Mouse (Mus musculus) neural tube, embryonic 11.5 days (tissue): ENCODE measurements around the gene Muc2. TPM values are rescaled to one million over a fixed set of nuclear protein-coding genes. Genes with fewer than 3 reads are reported as not detected.
"Not testable (repeated sequence)": the region's sequence is repeated elsewhere in the genome, so short reads cannot be mapped to it uniquely, and the experiment has no call there.

Experiments
- ATAC-seq: fragments of 200-750 bp; cut with Nextera tagmentation; 2 replicates; pipeline ENCODE4 v1.8.0; 2017; ENCODE audit warnings: moderate number of reproducible peaks, mild to moderate bottlenecking, moderate TSS enrichment, moderate library complexity; ENCODE audit not compliant: insufficient read depth, low FRiP score, low TSS enrichment
- DNase-seq: peaks from one replicate; pipeline ENCODE4 v3.0.0-alpha.2; 2015; ENCODE audit warnings: low spot score
- H3K27ac ChIP-seq: fragments of 300-500 bp; sonication (generic); 2 replicates; pipeline ENCODE4 v1.5.1; 2014; ENCODE audit warnings: low read depth, mild to moderate bottlenecking, low read length
- H3K27me3 ChIP-seq: fragments of 300-500 bp; sonication (generic); 2 replicates; pipeline ENCODE4 v1.6.1; 2014; ENCODE audit warnings: mild to moderate bottlenecking, low read length, mixed read lengths; ENCODE audit not compliant: control insufficient read depth, insufficient read depth
- H3K36me3 ChIP-seq: fragments of 300-500 bp; sonication (generic); 2 replicates; pipeline ENCODE4 v1.6.1; 2014; ENCODE audit warnings: mild to moderate bottlenecking, low read length, moderate library complexity, mixed read lengths; ENCODE audit not compliant: control insufficient read depth, insufficient read depth
- H3K4me1 ChIP-seq: fragments of 300-500 bp; sonication (generic); 2 replicates; pipeline ENCODE4 v1.6.1; 2014; ENCODE audit warnings: low read length, mixed read lengths; ENCODE audit not compliant: control insufficient read depth, insufficient read depth
- H3K4me2 ChIP-seq: fragments of 300-500 bp; sonication (generic); 2 replicates; pipeline ENCODE4 v1.6.1; 2014; ENCODE audit warnings: low read depth, mild to moderate bottlenecking, moderate library complexity
- H3K4me3 ChIP-seq: fragments of 300-500 bp; sonication (generic); 2 replicates; pipeline ENCODE4 v1.5.1; 2014; ENCODE audit warnings: low read depth, low read length
- H3K9ac ChIP-seq: fragments of 300-500 bp; sonication (generic); 2 replicates; pipeline ENCODE4 v1.6.1; 2014; ENCODE audit warnings: mild to moderate bottlenecking, low read length
- H3K9me3 ChIP-seq: fragments of 300-500 bp; sonication (generic); 2 replicates; pipeline ENCODE4 v1.6.1; 2016; ENCODE audit warnings: low read length; ENCODE audit not compliant: control insufficient read depth
- WGBS: fragments of 180-500 bp; shearing (Covaris S2); extraction: QIAGEN DNeasy Blood & Tissue Kit; methylation state at CpG from one replicate; pipeline ENCODE4 v1.1.7; 2014; 5-methylcytosine and 5-hydroxymethylcytosine counted together
- polyA plus RNA-seq: library from polyadenylated mRNA; unstranded; fragments of >200 nt; fragmentation: Nextera tagmentation; extraction: Ambion mirVana; gene quantifications from 2 replicates; pipeline ENCODE4 v1.2.1, GENCODE M21; 2014

Gene Muc2
- polyA plus RNA-seq, 1 experiment from 2014 or later: 0.54 TPM

DNA sequence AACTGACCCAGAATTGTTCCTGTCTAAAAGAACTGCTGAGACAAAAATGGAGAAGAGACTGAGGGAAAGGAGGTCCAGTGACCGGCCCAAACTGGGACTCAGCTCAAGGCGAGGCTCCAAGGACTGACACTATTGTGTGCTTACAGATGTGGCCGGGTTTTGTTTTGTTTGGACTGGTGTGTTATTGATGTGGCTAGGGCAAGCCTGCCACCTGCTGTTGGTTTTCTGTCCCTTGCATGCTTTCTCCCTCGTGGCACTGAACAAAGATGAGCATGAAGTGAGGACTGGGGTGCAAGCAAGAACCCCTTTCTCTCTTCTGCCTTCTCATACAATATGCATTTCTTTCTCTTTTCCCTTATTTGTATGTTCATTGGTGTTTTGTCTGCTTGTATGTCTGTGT is 23.9 kb upstream of the Muc2 start:
- H3K27me3 ChIP-seq: no peaks in the 10 kb centered on the region
- H3K9me3 ChIP-seq: no peaks in the 10 kb centered on the region
- 22% methylated on average over 4 of the region's 4 CpGs for WGBS
- H3K36me3 ChIP-seq: no peaks in the 10 kb centered on the region
- no peak overlapping the region for H3K4me2 ChIP-seq
- no peak for ATAC-seq
- no peak overlapping the region for H3K4me3 ChIP-seq
- no peak overlapping the region for H3K27ac ChIP-seq
- H3K4me1 ChIP-seq: no peaks in the 10 kb centered on the region
- no peak for DNase-seq
- no peak overlapping the region for H3K9ac ChIP-seq

GRCm38 (mm10) chr7:141669097-141669496 is 21.0 kb upstream of the Muc2 start:
- H3K9ac ChIP-seq, DNase-seq, H3K27ac ChIP-seq, ATAC-seq, H3K4me1 ChIP-seq, H3K4me3 ChIP-seq, H3K36me3 ChIP-seq, H3K9me3 ChIP-seq, H3K4me2 ChIP-seq, H3K27me3 ChIP-seq: not testable (repeated sequence)
- WGBS: 81% methylated on average over 3 of the region's 3 CpGs

DNA sequence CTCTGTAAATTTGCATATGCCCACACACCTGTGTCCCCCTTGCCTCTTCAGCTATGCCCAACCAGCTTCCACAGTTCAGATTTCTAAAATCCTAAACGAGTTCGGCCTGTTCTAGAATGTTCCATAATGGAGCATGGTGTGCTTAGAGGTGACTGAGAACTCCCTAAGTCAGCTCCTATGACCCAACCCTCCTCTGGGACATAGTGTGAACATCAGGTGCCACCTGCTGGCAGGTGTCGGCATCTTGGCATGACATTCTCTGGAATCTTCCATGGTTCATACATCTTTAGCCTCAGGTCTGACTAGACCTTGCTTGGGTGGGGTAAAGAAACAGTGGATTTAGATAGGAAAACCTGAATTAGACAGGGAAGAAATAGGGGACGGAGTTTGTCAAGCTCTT is 19.1 kb upstream of the Muc2 start:
- H3K4me3 ChIP-seq: no peak overlapping the region
- no peaks in the 10 kb centered on the region for H3K27me3 ChIP-seq
- no peak overlapping the region for H3K9ac ChIP-seq
- ATAC-seq (no peak), DNase-seq (no peak)
- H3K9me3 ChIP-seq: no peaks in the 10 kb centered on the region
- WGBS: 88% methylated on average over 4 of the region's 4 CpGs
- H3K36me3 ChIP-seq: no peaks in the 10 kb centered on the region
- no peak overlapping the region for H3K4me2 ChIP-seq
- no peak overlapping the region for H3K27ac ChIP-seq
- no peaks in the 10 kb centered on the region for H3K4me1 ChIP-seq

GRCm38 (mm10) chr7:141671626-141672291 is 18.4 kb upstream of the Muc2 start:
- Histone ChIP-seq H3K4me2 (no peak overlapping the region), H3K4me1 (no peaks in the 10 kb centered on the region), H3K36me3 (no peaks in the 10 kb centered on the region), H3K27me3 (no peaks in the 10 kb centered on the region), H3K9me3 (no peaks in the 10 kb centered on the region), H3K9ac (no peak overlapping the region), H3K27ac (no peak overlapping the region), H3K4me3 (no peak overlapping the region)
- 85% methylated on average over 5 of the region's 5 CpGs for WGBS
- DNase-seq: no peak
- no peak for ATAC-seq

GRCm38 (mm10) chr7:141678922-141679321 is 11.2 kb upstream of the Muc2 start:
- no peaks in the 10 kb centered on the region for H3K4me1 ChIP-seq
- no peak overlapping the region for H3K4me3 ChIP-seq
- H3K36me3 ChIP-seq: no peaks in the 10 kb centered on the region
- WGBS: 86% methylated on average over 4 of the region's 4 CpGs
- ATAC-seq (no peak), DNase-seq (no peak)
- no peaks in the 10 kb centered on the region for H3K27me3 ChIP-seq
- H3K4me2 ChIP-seq: no peak overlapping the region
- H3K9ac ChIP-seq: no peak overlapping the region
- no peaks in the 10 kb centered on the region for H3K9me3 ChIP-seq
- H3K27ac ChIP-seq: no peak overlapping the region

DNA sequence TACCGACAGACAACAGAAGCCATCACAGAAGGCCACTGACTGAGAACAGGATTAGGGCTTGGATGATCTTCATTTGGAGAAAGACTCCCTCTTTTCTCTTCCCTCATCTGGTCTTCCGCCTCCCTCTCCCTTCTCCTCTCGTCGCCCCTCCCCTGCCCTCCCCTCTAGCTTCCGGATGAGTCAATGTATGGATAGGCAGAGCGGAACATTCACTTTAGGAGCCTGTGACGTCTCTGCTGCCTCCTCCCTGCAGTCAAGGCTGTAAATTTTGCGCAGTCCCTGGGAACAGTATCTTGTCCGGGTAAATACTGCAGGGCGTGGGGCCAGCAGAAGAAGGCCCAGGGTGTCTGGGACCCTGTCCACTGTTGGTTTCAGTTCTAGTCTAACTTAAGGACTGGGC is 2.8 kb upstream of the Muc2 start:
- H3K9me3 ChIP-seq: no peaks in the 10 kb centered on the region
- H3K36me3 ChIP-seq: no peaks in the 10 kb centered on the region
- no peak overlapping the region for H3K4me2 ChIP-seq
- no peaks in the 10 kb centered on the region for H3K27me3 ChIP-seq
- ATAC-seq (no peak), DNase-seq (no peak)
- no peaks in the 10 kb centered on the region for H3K4me1 ChIP-seq
- H3K27ac ChIP-seq: no peak overlapping the region
- H3K9ac ChIP-seq: no peak overlapping the region
- WGBS: 56% methylated on average over 10 of the region's 10 CpGs
- no peak overlapping the region for H3K4me3 ChIP-seq

DNA sequence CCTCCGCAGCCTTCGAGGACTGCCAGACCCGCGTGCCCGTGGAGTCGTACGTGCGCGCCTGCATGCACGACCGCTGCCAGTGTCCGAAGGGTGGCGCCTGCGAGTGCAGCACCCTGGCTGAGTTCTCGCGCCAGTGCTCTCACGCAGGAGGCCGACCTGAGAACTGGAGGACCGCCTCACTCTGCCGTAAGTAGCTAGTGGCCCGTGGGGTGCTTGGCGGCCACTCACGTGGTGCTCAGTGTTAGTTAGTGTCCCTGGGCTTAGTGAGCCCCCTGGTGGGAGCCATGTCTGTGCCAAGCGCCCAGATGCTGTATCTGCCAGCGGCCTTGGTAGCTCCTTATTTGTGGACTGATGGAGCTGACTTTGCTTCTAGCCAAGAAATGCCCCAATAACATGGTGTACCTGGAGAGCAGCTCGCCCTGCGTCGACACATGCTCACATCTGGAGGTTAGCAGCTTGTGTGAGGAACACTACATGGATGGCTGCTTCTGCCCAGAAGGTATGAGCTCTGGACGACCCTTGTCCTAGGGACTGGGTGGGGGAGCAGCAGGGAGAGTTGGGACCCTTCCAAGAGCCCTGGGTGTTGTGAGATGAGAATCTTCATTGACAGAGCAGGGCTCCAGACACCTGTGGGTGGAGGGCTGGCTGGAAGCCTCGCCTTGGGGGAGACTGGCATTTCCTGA is 3.6 kb downstream of the Muc2 start:
- Histone ChIP-seq H3K9ac (no peak overlapping the region), H3K36me3 (no peaks in the 10 kb centered on the region), H3K4me2 (peak overlapping the region; percentile 18; the same call in 1 of the 2 replicates), H3K4me1 (no peaks in the 10 kb centered on the region), H3K4me3 (no peak overlapping the region), H3K27me3 (no peaks in the 10 kb centered on the region), H3K9me3 (no peaks in the 10 kb centered on the region), H3K27ac (no peak overlapping the region)
- no peak for ATAC-seq
- 56% methylated on average over 30 of the region's 30 CpGs for WGBS
- DNase-seq: peak; percentile 44

- Histone ChIP-seq H3K4me2 (no peak overlapping the region), H3K4me3 (no peak overlapping the region), H3K27ac (no peak overlapping the region), H3K9ac (no peak overlapping the region), H3K27me3 (no peaks in the 10 kb centered on the region), H3K4me1 (no peaks in the 10 kb centered on the region), H3K36me3 (no peaks in the 10 kb centered on the region), H3K9me3 (no peaks in the 10 kb centered on the region)
- DNase-seq (no peak), ATAC-seq (no peak)
- 81% methylated on average over 5 of the region's 5 CpGs for WGBS
These were observed 4.1 kb downstream of the Muc2 start for GRCm38 (mm10) chr7:141694274-141694639.

GRCm38 (mm10) chr7:141696538-141696937 is 6.4 kb downstream of the Muc2 start:
- Histone ChIP-seq H3K4me1 (no peaks in the 10 kb centered on the region), H3K9ac (no peak overlapping the region), H3K4me2 (no peak overlapping the region), H3K4me3 (no peak overlapping the region), H3K9me3 (no peaks in the 10 kb centered on the region), H3K27me3 (no peaks in the 10 kb centered on the region), H3K36me3 (no peaks in the 10 kb centered on the region), H3K27ac (no peak overlapping the region)
- DNase-seq (no peak), ATAC-seq (no peak)
- 84% methylated on average over 13 of the region's 13 CpGs for WGBS
